Mouse (Mus musculus): ENCODE results near the gene Sfmbt1. TPM values are rescaled to one million over a fixed set of nuclear protein-coding genes. Genes with fewer than 3 reads are reported as not detected.

Gene Sfmbt1
- polyA plus RNA-seq, 1 experiment from 2014 or later, result 14.7 TPM

DNA sequence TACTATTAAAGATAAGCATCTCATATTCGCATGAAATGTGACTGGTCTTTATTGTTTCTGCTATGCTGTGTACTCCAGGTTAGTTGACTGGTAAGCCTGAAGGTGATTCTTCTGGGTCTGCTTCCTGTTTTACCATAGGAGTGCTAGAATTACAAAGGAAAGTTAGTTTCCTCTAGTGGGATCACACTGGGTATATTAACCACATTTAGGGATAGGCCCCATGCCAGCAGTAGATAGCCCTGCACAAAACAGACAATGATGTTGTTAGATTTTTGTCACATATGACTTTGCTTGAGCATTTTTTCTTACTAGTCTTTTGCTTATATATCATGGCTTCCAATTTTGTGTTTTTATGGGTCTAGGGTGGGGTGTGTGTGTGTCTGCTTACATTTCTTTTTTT is 21.8 kb downstream of the Sfmbt1 start:
- Histone ChIP-seq H3K4me3 (ENCODE audit: low read depth, low read length) (no peak overlapping the region), H3K9me3 (ENCODE audit: low read depth, low read length) (no peaks in the 10 kb centered on the region), H3K36me3 (ENCODE audit: insufficient read depth) (no peaks in the 10 kb centered on the region), H3K27ac (ENCODE audit: low read depth) (no peak overlapping the region), H3K4me2 (no peak overlapping the region), H3K27me3 (ENCODE audit: insufficient read depth, low read length) (no peaks in the 10 kb centered on the region), H3K9ac (no peak overlapping the region), H3K4me1 (ENCODE audit: insufficient read depth) (no peaks in the 10 kb centered on the region)
- DNase-seq, result no peak
- WGBS, result 88% methylated on average over 1 of the region's 1 CpGs
- no peak for TF ChIP-seq CTCF (IDR thresholded peaks at IDR 0.05; ENCODE audit: low read depth)
- no peak for ATAC-seq (ENCODE audit: insufficient read depth)

DNA sequence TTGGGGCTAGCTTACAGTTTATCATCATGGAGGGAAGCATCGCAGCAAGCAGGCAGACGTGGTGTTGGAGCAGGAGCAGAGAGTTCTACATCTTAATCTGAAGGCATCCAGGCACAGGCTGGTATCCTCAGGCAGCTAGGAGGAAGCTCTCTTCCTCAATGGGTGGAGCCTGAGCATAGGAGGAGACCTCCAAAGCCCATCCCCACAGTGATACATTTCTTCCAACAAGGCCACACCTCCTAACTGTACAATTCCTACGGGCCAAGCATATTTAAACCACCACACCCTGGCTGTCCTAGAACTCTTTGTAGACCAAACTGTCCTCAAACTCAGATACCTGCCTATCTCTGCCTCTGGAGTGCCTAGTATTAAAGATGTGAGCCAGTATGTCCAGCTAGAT is 29.2 kb downstream of the Sfmbt1 start:
- no peak overlapping the region for H3K4me2 ChIP-seq
- H3K4me1 ChIP-seq (ENCODE audit: insufficient read depth), result no peaks in the 10 kb centered on the region
- H3K4me3 ChIP-seq (ENCODE audit: low read depth, low read length), result no peak overlapping the region
- H3K27ac ChIP-seq (ENCODE audit: low read depth), result no peak overlapping the region
- no peak for DNase-seq
- H3K9me3 ChIP-seq (ENCODE audit: low read depth, low read length), result no peaks in the 10 kb centered on the region
- H3K36me3 ChIP-seq (ENCODE audit: insufficient read depth), result no peaks in the 10 kb centered on the region
- TF ChIP-seq CTCF (IDR thresholded peaks at IDR 0.05; ENCODE audit: low read depth), result no peak
- no peak overlapping the region for H3K9ac ChIP-seq
- no peak for ATAC-seq (ENCODE audit: insufficient read depth)
- 70% methylated on average over 3 of the region's 3 CpGs for WGBS
- no peaks in the 10 kb centered on the region for H3K27me3 ChIP-seq (ENCODE audit: insufficient read depth, low read length)

DNA sequence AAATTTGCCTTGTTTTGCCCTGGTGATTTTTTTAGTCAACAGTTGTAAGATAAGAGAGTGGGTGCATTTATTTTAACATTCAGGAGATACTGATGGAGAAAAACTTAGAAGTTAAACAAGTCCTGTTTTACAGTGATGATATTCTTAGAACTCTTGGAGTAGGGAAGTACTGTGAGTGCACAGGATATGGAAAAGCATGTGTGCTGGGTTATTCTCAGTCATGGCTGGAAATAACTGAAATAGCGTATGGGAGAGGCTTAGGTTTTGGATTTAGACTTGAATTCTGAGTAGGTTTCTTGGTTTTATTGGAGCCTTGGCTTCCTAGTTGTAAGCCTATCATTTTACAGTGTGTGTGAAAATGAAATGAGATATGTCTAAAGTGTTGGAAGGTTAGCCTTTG is 31.5 kb downstream of the Sfmbt1 start:
- ATAC-seq (ENCODE audit: insufficient read depth), result no peak
- no peaks in the 10 kb centered on the region for H3K36me3 ChIP-seq (ENCODE audit: insufficient read depth)
- no peak for TF ChIP-seq CTCF (IDR thresholded peaks at IDR 0.05; ENCODE audit: low read depth)
- H3K4me1 ChIP-seq (ENCODE audit: insufficient read depth), result no peaks in the 10 kb centered on the region
- H3K27me3 ChIP-seq (ENCODE audit: insufficient read depth, low read length), result no peaks in the 10 kb centered on the region
- no peak overlapping the region for H3K9ac ChIP-seq
- no peak overlapping the region for H3K4me2 ChIP-seq
- no peak for DNase-seq
- WGBS, result 88% methylated on average over 1 of the region's 1 CpGs
- H3K27ac ChIP-seq (ENCODE audit: low read depth), result no peak overlapping the region
- no peak overlapping the region for H3K4me3 ChIP-seq (ENCODE audit: low read depth, low read length)
- no peaks in the 10 kb centered on the region for H3K9me3 ChIP-seq (ENCODE audit: low read depth, low read length)

DNA sequence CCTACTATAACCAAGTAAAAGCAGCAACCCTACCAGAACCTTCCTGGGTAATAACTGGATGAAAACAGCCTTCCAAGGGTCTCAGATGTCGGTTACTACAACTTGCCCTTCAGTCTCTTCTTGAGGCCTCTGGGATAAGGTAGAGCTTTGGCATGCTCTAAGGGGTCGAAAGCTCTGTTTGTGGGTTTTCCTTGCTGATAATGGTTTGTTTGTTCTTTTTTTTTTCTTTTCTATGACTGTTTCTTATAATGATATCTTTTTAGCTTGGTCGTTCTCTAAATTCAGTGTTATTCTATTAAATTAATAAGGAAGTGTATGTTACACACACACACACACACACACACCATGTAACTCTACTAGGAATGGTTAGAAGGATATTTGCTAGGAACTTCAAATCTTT is 42.6 kb downstream of the Sfmbt1 start:
- Histone ChIP-seq H3K4me2 (no peak overlapping the region), H3K27ac (ENCODE audit: low read depth) (no peak overlapping the region), H3K36me3 (ENCODE audit: insufficient read depth) (no peaks in the 10 kb centered on the region), H3K4me3 (ENCODE audit: low read depth, low read length) (no peak overlapping the region), H3K4me1 (ENCODE audit: insufficient read depth) (no peaks in the 10 kb centered on the region), H3K9me3 (ENCODE audit: low read depth, low read length) (no peaks in the 10 kb centered on the region), H3K9ac (no peak overlapping the region), H3K27me3 (ENCODE audit: insufficient read depth, low read length) (no peaks in the 10 kb centered on the region)
- DNase-seq (no peak), ATAC-seq (ENCODE audit: insufficient read depth) (no peak)
- WGBS, result 85% methylated on average over 3 of the region's 3 CpGs
- no peak for TF ChIP-seq CTCF (IDR thresholded peaks at IDR 0.05; ENCODE audit: low read depth)

DNA sequence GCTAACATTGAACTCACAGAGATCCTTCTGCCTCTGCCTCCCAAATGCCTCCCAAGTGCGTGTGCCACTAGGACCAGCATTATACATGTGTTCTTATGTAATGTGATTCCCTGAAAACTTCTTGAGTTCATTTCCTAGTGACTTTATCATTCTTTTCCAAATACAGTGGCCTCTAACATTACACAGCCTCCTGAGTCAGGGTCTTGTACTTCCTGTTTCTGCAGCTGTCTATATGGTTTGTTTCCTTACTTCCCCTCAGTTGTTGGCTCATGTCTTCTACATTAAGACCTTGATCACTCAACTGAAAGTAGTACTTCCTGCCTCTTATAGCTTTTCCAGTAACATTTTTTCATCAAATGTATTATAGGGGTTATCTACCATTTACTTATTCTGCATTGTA is 46.6 kb downstream of the Sfmbt1 start:
- no peaks in the 10 kb centered on the region for H3K9me3 ChIP-seq (ENCODE audit: low read depth, low read length)
- 67% methylated on average over 1 of the region's 1 CpGs for WGBS

DNA sequence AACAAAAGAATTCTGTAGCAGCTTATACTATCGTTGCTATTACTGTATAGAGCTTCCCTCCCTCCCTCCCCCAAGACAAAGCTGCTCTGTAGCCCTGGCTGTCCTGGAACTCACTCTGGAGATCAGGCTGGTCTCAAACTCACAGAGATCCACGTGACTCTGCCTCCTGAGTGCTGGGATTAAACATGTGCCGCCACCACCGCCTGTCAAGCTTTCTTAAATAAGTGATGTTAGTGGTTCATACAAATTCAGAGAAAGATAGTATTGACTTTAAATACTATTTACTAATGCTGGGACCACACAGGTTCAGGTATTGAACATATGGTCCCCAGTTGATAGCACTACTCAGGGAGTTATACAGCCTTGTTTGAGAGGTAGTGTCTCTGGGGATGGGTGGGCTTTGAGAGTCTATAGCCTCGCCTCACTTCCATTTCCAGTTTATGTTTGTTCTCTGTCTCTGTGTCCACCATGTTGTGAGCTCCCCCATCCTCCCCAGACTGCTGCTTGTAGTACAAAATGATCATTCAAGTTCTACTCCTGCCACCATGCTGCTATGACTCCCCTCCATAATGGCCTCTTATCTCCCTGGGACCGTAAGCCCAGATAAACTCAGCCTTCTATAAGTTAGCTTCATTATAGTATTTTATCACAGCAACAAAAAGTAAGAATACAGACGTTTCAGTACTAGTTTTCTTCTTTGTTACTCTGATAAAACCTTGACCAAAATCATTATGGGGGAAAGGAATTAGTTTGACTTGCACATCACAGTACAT is 47.7 kb downstream of the Sfmbt1 start:
- Histone ChIP-seq H3K9ac (no peak overlapping the region), H3K27me3 (ENCODE audit: insufficient read depth, low read length) (no peaks in the 10 kb centered on the region), H3K27ac (ENCODE audit: low read depth) (no peak overlapping the region), H3K4me2 (no peak overlapping the region), H3K4me1 (ENCODE audit: insufficient read depth) (no peaks in the 10 kb centered on the region), H3K36me3 (ENCODE audit: insufficient read depth) (no peaks in the 10 kb centered on the region), H3K4me3 (ENCODE audit: low read depth, low read length) (no peak overlapping the region), H3K9me3 (ENCODE audit: low read depth, low read length) (no peaks in the 10 kb centered on the region)
- WGBS, result 84% methylated on average over 7 of the region's 7 CpGs
- no peak for TF ChIP-seq CTCF (IDR thresholded peaks at IDR 0.05; ENCODE audit: low read depth)
- ATAC-seq (ENCODE audit: insufficient read depth), result no peak
- no peak for DNase-seq

More for the DNA sequence above, 46.6 kb downstream of the Sfmbt1 start:
- ATAC-seq (ENCODE audit: insufficient read depth) (no peak), DNase-seq (no peak)
- no peak overlapping the region for H3K4me2 ChIP-seq
- no peaks in the 10 kb centered on the region for H3K36me3 ChIP-seq (ENCODE audit: insufficient read depth)
- H3K9ac ChIP-seq, result no peak overlapping the region
- H3K27me3 ChIP-seq (ENCODE audit: insufficient read depth, low read length), result no peaks in the 10 kb centered on the region
- TF ChIP-seq CTCF (IDR thresholded peaks at IDR 0.05; ENCODE audit: low read depth), result no peak
- no peaks in the 10 kb centered on the region for H3K4me1 ChIP-seq (ENCODE audit: insufficient read depth)
- no peak overlapping the region for H3K27ac ChIP-seq (ENCODE audit: low read depth)
- no peak overlapping the region for H3K4me3 ChIP-seq (ENCODE audit: low read depth, low read length)

DNA sequence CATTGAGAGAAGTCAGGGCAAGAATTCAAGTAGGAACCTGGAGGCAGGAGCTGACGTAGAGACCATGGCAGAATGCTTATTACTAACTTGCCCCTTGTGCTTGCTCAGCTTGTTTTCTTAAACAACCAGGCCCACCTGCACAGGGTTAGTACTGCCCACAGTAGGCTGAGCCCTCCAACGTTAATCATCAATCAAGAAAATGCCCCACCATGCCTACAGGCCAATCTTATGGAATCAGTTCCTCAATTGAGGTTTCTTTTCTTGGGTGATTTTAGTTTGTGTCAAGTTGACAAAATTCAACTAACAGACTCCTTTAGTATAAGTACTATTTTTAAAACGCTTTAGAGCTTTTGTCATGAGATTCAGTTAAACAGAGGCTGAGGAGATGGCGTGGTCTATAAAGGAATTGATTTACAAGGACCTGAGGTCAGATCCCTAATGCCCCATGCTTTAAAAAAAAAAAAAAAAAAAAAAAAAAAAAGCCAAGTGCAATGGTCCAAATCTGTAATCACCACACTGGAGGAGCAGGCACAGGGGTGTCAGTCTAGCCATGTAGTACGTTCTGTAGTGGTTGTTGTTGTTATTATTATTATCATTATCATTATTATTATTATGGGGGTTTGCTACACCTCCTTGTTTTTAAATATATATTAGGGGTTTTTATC is 48.4 kb downstream of the Sfmbt1 start:
- Histone ChIP-seq H3K4me2 (no peak overlapping the region), H3K36me3 (ENCODE audit: insufficient read depth) (no peaks in the 10 kb centered on the region), H3K27ac (ENCODE audit: low read depth) (no peak overlapping the region), H3K4me3 (ENCODE audit: low read depth, low read length) (no peak overlapping the region), H3K27me3 (ENCODE audit: insufficient read depth, low read length) (no peaks in the 10 kb centered on the region), H3K9me3 (ENCODE audit: low read depth, low read length) (no peaks in the 10 kb centered on the region), H3K9ac (no peak overlapping the region), H3K4me1 (ENCODE audit: insufficient read depth) (no peaks in the 10 kb centered on the region)
- DNase-seq, result no peak
- 70% methylated on average over 5 of the region's 5 CpGs for WGBS
- no peak for TF ChIP-seq CTCF (IDR thresholded peaks at IDR 0.05; ENCODE audit: low read depth)
- no peak for ATAC-seq (ENCODE audit: insufficient read depth)

Data from lung, embryonic 14.5 days (tissue).